Mouse (Mus musculus) macrophage (primary cell): Measurements from ENCODE around the gene Blvra. TPM values are rescaled to one million over a fixed set of nuclear protein-coding genes. Genes with fewer than 3 reads are reported as not detected.
A peak's percentile ranks its signal among the peaks of the same experiment; 100 is the strongest.
"Not testable (repeated sequence)": the region's sequence is repeated elsewhere in the genome, so short reads cannot be mapped to it uniquely, and the experiment has no call there.

Experiments used
- H3K27ac ChIP-seq: fragments of 350-480 bp; formaldehyde crosslinking; 2 replicates; pipeline ENCODE4 v1.9.0; 2021
- H3K36me3 ChIP-seq: fragments of 350-480 bp; formaldehyde crosslinking; 2 replicates; pipeline ENCODE4 v1.9.0; 2021; ENCODE audit errors: inconsistent target
- H3K4me3 ChIP-seq: fragments of 350-480 bp; formaldehyde crosslinking; 2 replicates; pipeline ENCODE4 v1.9.0; 2021; ENCODE audit errors: inconsistent target
- H3K79me2 ChIP-seq: fragments of 350-480 bp; formaldehyde crosslinking; 2 replicates; pipeline ENCODE4 v1.9.0; 2021; ENCODE audit errors: inconsistent target
- WGBS: methylation state at CpG from one replicate; pipeline ENCODE4 v1.1.7; 2026; ENCODE audit warnings: inconsistent platforms; ENCODE audit not compliant: missing documents; 5-methylcytosine and 5-hydroxymethylcytosine counted together
- polyA plus RNA-seq: library from polyadenylated mRNA; stranded (reverse); fragments of 250-400 nt; gene quantifications from 3 replicates; pipeline ENCODE4 v1.2.4, GENCODE M21; 2018; ENCODE audit warnings: inconsistent platforms
- total RNA-seq, 78 experiments: library from RNA; depleted of rRNA; stranded (reverse); fragments of 250-400 nt; gene quantifications; 1 replicate in 9 of 78; 2 replicates in 24 of 78; 3 replicates in 43 of 78; 4 replicates in 2 of 78; pipeline ENCODE4 v1.2.4; 2018; ENCODE audit warnings: inconsistent platforms in 56 of 78

Gene Blvra
- 100 to 1,000 TPM in 4 of 26 experiments, 10 to 100 TPM in 21, 1 to 10 TPM in 1; 8.0 to 109 (median 72.4) TPM for total RNA-seq (2018; cell fraction: chromatin; rRNA removed)
- total RNA-seq (2018; cell fraction: cytosol; rRNA removed): 100 to 1,000 TPM in 25 of 26 experiments, 10 to 100 TPM in 1; 96.6 to 202 (median 145) TPM
- 100 to 1,000 TPM in 4 of 26 experiments, 10 to 100 TPM in 22; 23.0 to 124 (median 80.0) TPM for total RNA-seq (2018; cell fraction: nucleus; rRNA removed)
- polyA plus RNA-seq: 157 to 191 TPM (median 182 TPM) in 3 replicates

DNA sequence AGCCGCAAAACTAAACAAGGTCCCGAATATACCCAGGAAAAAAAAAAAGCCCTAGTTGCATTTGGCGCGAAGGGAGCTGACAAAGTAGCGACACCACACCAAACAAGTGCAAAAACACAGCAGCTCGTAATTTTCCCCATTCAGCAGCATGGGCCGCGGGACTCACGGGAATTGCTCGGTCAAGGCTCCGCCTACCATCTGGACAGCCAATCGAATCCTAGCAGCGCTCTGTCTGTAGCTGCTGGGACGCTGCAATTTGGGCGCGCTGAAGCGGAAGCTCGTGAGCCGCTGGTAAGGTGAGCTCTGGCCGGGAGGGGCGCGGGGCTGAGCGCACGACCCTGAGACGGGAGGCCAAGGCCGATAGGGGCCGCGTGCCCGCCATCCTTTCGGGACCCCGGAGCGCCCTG is at the start of gene Blvra:
Blvra (plus strand) TSS at position 231 of the 407 bp plus-strand sequence.
- peak within 1 kb of the TSS; percentile 76 for H3K4me3 ChIP-seq
- H3K79me2 ChIP-seq: peaks cover 48% of the 10 kb centered on the region
- H3K27ac ChIP-seq: peak within 1 kb of the TSS; percentile 64
- 0 out of 2 replicates have a peak, but pooled peaks cover 18% of the 10 kb centered on the region for H3K36me3 ChIP-seq
- WGBS: under 1% methylated on average over 22 of the region's 32 CpGs

DNA sequence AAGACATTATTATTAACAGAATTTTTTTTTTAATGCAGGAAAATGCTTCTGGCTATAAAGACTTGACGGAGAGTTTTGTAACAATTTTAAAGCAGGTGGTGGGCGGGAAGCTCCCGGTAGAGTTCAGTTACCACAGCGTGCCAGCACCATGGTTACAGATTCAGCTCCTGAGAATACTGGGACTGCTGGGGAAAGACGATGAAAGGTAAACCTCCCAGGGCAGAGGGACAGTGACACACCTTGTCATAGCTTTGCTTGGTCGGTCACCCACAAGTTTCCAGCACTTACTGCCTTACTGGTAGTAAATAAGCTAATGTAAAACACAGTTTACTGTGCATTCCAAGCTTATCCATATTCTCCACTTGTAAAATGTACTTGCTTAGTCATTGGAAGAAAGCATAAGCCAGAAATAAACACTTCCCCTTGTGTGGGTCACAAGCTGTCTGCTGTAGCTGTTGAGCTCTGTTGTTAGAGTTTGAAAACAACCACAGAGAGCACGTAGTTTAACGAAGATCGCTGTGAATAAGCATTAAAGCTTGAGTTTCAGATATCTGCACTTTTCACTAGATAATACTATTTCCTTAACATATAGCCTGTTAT is 35.4 kb upstream of the Blvra start:
- 55% methylated on average over 9 of the region's 9 CpGs for WGBS
- H3K4me3 ChIP-seq: no peak overlapping the region
- no peaks in the 10 kb centered on the region for H3K79me2 ChIP-seq
- H3K27ac ChIP-seq: peak overlapping the region; percentile 76
- 0 out of 2 replicates have a peak, but pooled peaks cover 20% of the 10 kb centered on the region for H3K36me3 ChIP-seq

DNA sequence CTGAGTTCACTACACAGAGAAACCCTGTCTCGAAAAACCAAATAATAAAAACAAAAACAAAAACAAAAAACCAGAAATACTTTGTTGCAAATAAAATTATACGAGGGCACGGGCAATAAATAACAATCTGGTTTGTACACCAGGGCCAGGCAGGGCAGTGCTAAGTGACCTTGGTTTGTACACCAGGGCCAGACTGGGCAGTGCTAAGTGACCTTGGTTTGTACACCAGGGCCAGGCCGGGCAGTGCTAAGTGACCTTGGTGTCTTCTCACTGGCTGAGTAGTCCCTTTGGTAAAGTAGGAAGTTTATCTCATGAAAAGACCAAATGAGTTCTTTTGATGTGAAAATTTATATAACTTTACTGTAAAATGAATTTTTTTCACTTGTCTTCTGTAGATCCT is 33.2 kb upstream of the Blvra start:
- Histone ChIP-seq H3K4me3 (no peak overlapping the region), H3K36me3 (peaks cover 15% of the 10 kb centered on the region; the same call in 1 of the 2 replicates), H3K79me2 (no peaks in the 10 kb centered on the region), H3K27ac (no peak overlapping the region)
- 93% methylated on average over 4 of the region's 4 CpGs for WGBS

DNA sequence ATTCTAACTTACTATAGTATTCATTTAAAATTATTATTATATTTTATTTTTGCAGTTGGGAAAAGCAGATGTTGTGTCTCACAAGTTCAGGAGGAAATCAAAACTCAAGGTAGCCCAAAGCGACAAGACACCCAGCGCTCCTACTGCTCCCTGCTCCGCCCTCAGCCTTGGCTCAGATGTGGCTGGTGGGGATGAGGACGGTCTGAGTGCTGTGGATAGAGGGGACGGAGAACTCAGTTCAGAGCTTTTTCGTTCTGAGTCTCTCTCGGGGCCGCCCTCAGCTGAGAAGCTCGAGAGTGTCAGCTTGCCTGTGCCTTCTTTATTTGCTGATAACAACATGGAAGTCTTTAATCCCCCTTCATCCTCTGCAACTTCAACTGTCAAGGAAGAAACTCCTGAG is 9.0 kb upstream of the Blvra start:
- H3K4me3 ChIP-seq: no peak overlapping the region
- H3K79me2 ChIP-seq: no peaks in the 10 kb centered on the region
- peaks cover 57% of the 10 kb centered on the region for H3K36me3 ChIP-seq
- WGBS: 95% methylated on average over 9 of the region's 9 CpGs
- H3K27ac ChIP-seq: no peak overlapping the region

DNA sequence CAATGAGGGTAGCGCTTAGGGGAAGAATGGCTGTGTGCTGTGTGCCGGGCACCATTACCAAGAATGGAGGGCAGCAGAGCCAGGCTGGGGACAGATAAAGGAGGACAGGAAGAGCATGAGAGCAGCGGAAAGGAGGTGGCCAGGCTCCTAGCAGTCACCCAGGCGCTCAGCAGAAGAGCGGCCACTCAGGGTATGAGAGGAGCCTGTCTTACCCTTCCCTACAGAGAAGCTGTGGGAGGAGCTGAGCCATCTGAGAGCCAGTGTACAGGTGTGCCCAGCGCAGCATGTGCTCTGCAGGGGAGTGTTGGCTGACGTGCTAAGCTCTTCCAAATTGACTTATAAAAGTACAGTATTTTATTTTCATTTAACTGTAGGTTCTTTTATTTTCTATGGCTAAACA is 1.7 kb upstream of the Blvra start:
- Histone ChIP-seq H3K27ac (no peak overlapping the region), H3K4me3 (no peak overlapping the region), H3K79me2 (peaks cover 32% of the 10 kb centered on the region), H3K36me3 (peaks cover 15% of the 10 kb centered on the region; the same call in 1 of the 2 replicates)
- 98% methylated on average over 7 of the region's 7 CpGs for WGBS

DNA sequence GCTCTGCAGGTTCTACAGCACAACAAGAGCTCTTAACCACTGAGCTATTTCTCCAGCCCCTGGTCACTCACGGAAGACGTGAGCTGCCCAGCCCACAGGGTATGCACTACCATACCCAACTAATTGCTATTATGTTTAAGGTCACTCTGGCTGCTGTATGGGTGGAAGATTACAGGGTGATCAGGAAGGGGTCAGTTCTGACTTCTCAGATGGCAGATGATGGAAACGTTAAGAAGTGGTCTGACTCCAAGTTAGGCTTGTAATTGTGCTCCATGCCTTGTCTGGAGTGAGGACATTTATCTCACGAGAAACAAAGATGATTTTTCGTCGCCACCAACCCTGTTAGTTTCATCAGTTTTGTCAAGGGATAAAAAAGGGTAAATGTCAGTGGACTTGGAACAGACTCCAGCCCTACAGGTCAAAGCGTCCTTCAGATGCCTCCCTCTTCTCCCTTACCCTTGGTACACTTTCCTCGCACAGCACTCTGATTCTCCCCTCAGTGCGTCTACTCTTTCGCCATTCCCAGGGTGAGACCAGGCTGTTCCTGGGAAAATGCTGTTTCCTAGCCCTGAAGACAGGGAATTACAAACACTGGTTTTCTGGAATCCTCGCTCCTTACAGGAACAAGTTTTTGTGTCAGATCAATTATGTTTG is 557 bp upstream of the Blvra start:
- H3K36me3 ChIP-seq: 0 out of 2 replicates have a peak, but pooled peaks cover 22% of the 10 kb centered on the region
- peaks cover 43% of the 10 kb centered on the region for H3K79me2 ChIP-seq
- WGBS: 34% methylated on average over 11 of the region's 11 CpGs
- H3K4me3 ChIP-seq: peak overlapping the region; percentile 76; the same call in 1 of the 2 replicates
- H3K27ac ChIP-seq: peak overlapping the region; percentile 54

DNA sequence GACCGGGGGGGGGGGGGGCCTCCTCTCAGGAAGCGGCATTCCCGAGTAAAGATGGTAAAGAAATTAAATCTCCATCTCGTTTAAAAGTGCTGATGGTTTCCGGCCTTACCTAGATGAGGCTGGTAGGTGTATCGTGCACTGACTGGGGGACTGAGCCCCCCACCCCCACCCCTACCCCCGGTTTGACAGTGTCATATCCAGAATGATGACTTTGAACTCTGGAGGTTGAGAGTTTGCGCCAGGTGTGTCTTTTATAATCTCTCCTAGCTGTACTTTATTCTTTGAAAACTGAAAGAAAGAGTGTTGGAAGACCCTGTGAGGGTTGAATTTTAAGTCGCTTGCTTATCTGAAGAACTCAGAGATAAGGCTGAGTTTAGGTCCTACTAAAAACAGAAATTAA is 414 bp downstream of the Blvra start:
- H3K36me3 ChIP-seq: 0 out of 2 replicates have a peak, but pooled peaks cover 17% of the 10 kb centered on the region
- peaks cover 52% of the 10 kb centered on the region for H3K79me2 ChIP-seq
- peak overlapping the region; percentile 76 for H3K4me3 ChIP-seq
- 12% methylated on average over 7 of the region's 9 CpGs for WGBS
- H3K27ac ChIP-seq: peak overlapping the region; percentile 64

DNA sequence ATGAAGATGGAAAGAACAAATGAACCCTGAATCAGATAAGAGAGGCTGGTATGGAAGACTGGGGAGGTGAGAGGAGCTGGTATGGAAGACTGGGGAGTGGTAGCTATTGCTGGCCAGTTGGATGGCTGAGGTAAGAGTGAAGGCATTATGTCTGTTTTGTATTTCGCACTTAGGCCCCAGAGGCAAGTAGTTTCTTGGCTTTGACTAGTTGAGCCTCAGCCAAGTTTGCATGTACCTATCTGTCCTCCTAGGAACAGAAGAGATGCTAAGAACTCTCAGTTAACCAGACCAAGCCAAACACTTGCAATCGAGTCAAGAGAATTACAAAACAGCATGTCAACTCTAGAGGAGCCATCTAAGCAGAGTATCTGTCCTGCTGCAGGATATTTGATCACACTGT is 3.7 kb downstream of the Blvra start:
- Histone ChIP-seq H3K36me3 (0 out of 2 replicates have a peak, but pooled peaks cover 8% of the 10 kb centered on the region), H3K79me2 (peaks cover 80% of the 10 kb centered on the region), H3K27ac (no peak overlapping the region), H3K4me3 (no peak overlapping the region)
- WGBS: 100% methylated on average over 2 of the region's 2 CpGs

DNA sequence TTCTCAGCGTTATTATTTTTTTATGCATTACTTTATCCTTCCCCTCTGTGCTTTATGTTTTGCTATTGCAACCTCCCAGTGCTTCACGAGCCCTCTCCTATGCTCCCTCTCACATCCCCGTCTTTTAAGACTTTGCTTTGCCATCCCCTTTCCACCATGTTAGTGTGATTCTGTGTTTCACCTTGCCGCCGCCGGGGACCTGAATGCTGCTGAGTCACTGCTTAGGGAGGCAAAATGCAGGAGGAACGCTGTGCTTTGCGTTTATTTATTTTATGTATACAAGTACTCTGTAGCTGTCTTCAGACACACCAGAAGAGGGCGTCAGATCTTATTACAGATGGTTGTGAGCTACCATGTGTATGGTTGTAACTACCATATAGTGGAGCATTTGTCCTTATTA is 7.1 kb downstream of the Blvra start:
- H3K4me3 ChIP-seq: no peak overlapping the region
- H3K27ac ChIP-seq: no peak overlapping the region
- peaks cover 81% of the 10 kb centered on the region for H3K79me2 ChIP-seq
- 95% methylated on average over 9 of the region's 9 CpGs for WGBS
- 0 out of 2 replicates have a peak, but pooled peaks cover 8% of the 10 kb centered on the region for H3K36me3 ChIP-seq

DNA sequence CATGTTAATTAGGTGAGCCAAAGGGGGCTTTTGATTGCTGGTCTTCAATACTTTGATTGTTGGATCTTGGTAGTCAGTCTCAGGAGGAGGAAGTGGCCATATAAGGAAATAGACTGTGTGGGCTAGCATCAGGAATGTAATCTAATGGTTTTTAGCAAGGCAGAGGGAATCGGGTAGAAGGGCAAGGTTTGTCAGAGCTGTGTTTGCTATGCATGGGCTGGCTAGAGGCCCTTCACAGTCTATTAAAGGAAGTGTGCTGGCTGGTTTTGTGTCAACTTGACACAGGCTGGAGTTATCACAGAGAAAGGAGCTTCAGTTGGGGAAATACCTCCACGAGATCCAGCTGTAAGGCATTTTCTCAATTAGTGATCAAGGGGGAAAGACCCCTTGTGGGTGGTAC is 8.6 kb downstream of the Blvra start:
- H3K4me3 ChIP-seq, H3K36me3 ChIP-seq: not testable (repeated sequence)
- Histone ChIP-seq H3K79me2 (peaks cover 79% of the 10 kb centered on the region), H3K27ac (peak overlapping the region; percentile 99)
- 27% methylated on average over 1 of the region's 2 CpGs for WGBS

DNA sequence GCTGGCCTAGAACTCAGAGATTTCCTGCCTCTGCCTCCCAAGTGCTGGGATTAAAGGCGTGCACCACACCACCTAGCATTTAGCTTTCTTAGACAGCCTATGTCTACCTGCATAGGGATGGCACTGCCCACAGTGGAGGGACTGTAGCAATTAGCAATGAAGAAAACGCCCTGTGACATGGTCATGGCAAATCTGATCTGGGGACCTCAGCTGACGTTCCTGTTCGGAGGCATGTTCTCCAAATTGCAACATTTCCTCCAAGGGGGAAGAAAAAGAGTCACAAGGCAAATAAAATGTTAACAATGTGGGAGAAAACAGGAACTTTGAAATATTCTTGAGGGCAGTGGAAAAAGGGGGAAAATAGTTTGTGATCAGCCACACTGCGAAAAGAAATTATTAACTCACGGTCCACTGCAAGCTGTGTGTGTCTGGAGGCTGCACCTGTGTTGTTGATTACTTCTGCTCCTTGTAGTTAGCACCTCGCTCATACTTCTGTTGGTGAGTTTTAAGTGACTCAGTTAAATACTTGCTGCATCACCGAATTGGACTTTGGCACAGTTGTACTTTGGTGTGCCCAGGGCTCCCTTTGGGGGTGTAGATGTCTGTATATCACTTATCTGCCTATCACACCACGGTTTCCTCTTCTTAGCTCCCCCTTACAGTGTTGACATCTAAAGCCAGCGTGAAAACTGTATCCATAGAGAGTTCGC is 9.6 kb downstream of the Blvra start:
- WGBS: 34% methylated on average over 10 of the region's 11 CpGs
- Histone ChIP-seq H3K79me2 (peaks cover 73% of the 10 kb centered on the region), H3K27ac (peak overlapping the region; percentile 99), H3K36me3 (0 out of 2 replicates have a peak, but pooled peaks cover 5% of the 10 kb centered on the region), H3K4me3 (peak overlapping the region; percentile 19)

DNA sequence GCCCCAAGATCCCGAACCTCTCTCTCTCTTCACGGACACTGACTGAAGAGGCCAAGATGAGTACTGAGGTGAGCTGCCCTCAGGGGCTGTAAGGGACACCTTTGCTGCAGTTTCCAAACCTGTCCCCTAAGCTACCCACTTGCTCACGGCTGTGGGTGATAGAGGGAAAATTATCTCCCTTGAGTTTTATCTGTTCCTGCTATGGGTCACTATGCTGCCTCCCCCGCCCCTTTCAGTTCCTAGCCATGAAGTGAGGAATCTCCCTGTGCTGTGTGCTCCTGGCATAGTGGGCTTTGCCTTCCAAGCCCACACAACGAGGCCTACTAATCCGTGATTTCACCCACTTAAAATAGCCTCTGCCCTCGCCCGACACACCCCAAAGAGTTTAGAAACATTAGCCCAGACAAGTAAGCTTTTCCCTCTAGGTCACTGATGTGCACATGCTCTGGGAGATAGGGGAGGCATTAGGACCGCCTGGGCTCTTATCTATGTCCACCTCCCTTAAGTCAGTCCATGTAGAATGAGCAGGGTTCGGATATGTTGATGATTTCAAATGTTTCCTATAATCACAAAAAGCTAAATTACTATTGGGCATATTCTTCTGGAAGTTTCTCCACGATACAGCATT is 10.2 kb downstream of the Blvra start:
- WGBS: 89% methylated on average over 11 of the region's 11 CpGs
- Histone ChIP-seq H3K36me3 (0 out of 2 replicates have a peak, but pooled peaks cover 5% of the 10 kb centered on the region), H3K79me2 (peaks cover 66% of the 10 kb centered on the region), H3K27ac (peak overlapping the region; percentile 99), H3K4me3 (peak overlapping the region; percentile 19)

DNA sequence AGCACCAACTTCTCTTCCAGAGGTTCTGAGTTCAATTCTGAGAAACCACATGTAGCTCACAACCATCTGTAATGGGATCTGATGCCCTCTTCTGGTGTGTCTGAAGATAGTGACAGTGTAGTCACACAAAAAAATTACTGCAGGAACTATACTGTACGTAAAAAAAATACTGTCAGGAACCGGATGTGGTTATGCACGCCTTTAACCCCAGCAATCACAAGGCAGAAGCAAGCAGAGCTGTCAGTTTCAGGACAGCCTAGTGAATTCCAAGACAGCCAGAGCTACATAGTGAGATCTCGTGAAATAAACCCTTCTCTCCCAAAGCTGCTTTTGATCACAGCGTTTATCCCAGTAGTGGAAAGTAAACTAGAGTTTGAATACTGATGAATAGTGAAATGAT is 15.8 kb downstream of the Blvra start:
- peaks cover 47% of the 10 kb centered on the region for H3K79me2 ChIP-seq
- peak overlapping the region; percentile 81 for H3K27ac ChIP-seq
- 29% methylated on average over 5 of the region's 5 CpGs for WGBS
- H3K36me3 ChIP-seq: peaks cover 34% of the 10 kb centered on the region
- H3K4me3 ChIP-seq: no peak overlapping the region

DNA sequence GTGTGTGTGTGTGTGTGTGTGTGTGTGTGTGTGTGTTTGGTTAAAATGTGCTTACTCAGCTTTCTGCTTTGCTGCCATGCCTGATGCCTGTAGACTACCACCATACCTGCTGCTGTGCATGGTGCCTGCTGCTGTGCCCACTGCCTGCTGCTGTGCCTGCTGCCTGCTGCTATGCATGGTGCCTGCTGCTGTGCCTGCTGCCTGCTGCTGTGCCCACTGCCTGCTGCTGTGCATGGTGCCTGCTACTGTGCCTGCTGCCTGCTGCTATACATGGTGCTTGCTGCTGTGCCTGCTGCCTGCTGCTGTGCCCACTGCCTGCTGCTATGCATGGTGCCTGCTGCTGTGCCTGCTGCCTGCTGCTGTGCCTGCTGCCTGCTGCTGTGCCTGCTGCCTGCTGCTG is 19.7 kb downstream of the Blvra start:
- not testable (repeated sequence) for H3K27ac ChIP-seq, H3K4me3 ChIP-seq
- Histone ChIP-seq H3K36me3 (peaks cover 66% of the 10 kb centered on the region), H3K79me2 (peaks cover 17% of the 10 kb centered on the region; the same call in 1 of the 2 replicates)
